Mouse (Mus musculus) MEL (cell line): Measurements from ENCODE around the gene Haghl. TPM values are rescaled to one million over a fixed set of nuclear protein-coding genes. Genes with fewer than 3 reads are reported as not detected.
"Not testable (repeated sequence)": the region's sequence is repeated elsewhere in the genome, so short reads cannot be mapped to it uniquely, and the experiment has no call there.

Source experiments
- DNase-seq: peaks from one replicate; pipeline ENCODE4 v3.0.0; 2011; ENCODE audit warnings: low read depth, low spot score
- H3K27ac ChIP-seq: 2 replicates; pipeline ENCODE4 v1.5.1; 2012; ENCODE audit warnings: low read depth, mild to moderate bottlenecking, control low read depth, low read length, moderate library complexity; ENCODE audit not compliant: control insufficient read depth
- H3K27me3 ChIP-seq, 2 experiments: fragments of 150-350 bp in 1 of 2; sonication (generic) in 1 of 2; 2 replicates each; pipeline ENCODE4 v1.6.1; 2012; ENCODE audit warnings: low read length in 2 of 2, mild to moderate bottlenecking in 2 of 2, improper control_type of control experiment in 1 of 2, moderate library complexity in 1 of 2; ENCODE audit not compliant: insufficient read depth in 2 of 2, control insufficient read depth in 1 of 2
- H3K36me3 ChIP-seq, 2 experiments: 2 replicates each; pipeline ENCODE4 v1.6.1; 2012 to 2014; ENCODE audit warnings: low read length in 2 of 2, improper control_type of control experiment in 1 of 2, inconsistent platforms in 1 of 2, mild to moderate bottlenecking in 1 of 2; ENCODE audit not compliant: insufficient read depth in 2 of 2, control insufficient read depth in 1 of 2
- H3K4me1 ChIP-seq, 2 experiments: fragments of 150-350 bp in 1 of 2; sonication (generic) in 1 of 2; 2 replicates each; pipeline ENCODE4 v1.6.1; 2012; ENCODE audit warnings: low read length in 2 of 2, improper control_type of control experiment in 1 of 2, mild to moderate bottlenecking in 1 of 2; ENCODE audit not compliant: insufficient read depth in 2 of 2, control insufficient read depth in 1 of 2
- H3K4me3 ChIP-seq, 2 experiments: fragments of 150-350 bp in 1 of 2; sonication (generic) in 1 of 2; 2 replicates each; pipeline ENCODE4 v1.5.1; 2012; ENCODE audit warnings: low read depth in 2 of 2, low read length in 2 of 2, mild to moderate bottlenecking in 2 of 2, moderate library complexity in 2 of 2, control low read depth in 1 of 2, improper control_type of control experiment in 1 of 2; ENCODE audit not compliant: control insufficient read depth in 1 of 2, insufficient read depth in 1 of 2
- H3K79me2 ChIP-seq: 2 replicates; pipeline ENCODE4 v1.6.1; 2012; ENCODE audit warnings: mild to moderate bottlenecking, low read length, moderate library complexity; ENCODE audit not compliant: control insufficient read depth, poor library complexity, insufficient read depth
- H3K9ac ChIP-seq: 2 replicates; pipeline ENCODE4 v1.6.1; 2012; ENCODE audit warnings: low read depth, mild to moderate bottlenecking, control low read depth, low read length, moderate library complexity; ENCODE audit not compliant: control insufficient read depth, poor library complexity, severe bottlenecking
- H3K9me3 ChIP-seq: fragments of 150-350 bp; sonication (generic); replicated peaks from 2 replicates; pipeline ENCODE4 v1.6.1; 2012; ENCODE audit warnings: mild to moderate bottlenecking, low read length, improper control_type of control experiment, moderate library complexity; ENCODE audit not compliant: insufficient read depth
- CHD1 ChIP-seq: IDR thresholded peaks from 2 replicates; pipeline ENCODE4 v1.6.1; 2012; ENCODE audit warnings: low read depth, mild to moderate bottlenecking, inconsistent platforms, low read length, improper control_type of control experiment
- E2F4 ChIP-seq: IDR thresholded peaks from 2 replicates; pipeline ENCODE4 v1.6.1; 2011; ENCODE audit warnings: low read depth, low read length, improper control_type of control experiment, borderline replicate concordance
- ELF1 ChIP-seq: IDR thresholded peaks from 2 replicates; pipeline ENCODE4 v1.6.1; 2014; ENCODE audit warnings: low read depth, mild to moderate bottlenecking, inconsistent platforms, low read length, improper control_type of control experiment, moderate library complexity
- GABPA ChIP-seq: IDR thresholded peaks from 2 replicates; pipeline ENCODE4 v1.6.1; 2012; ENCODE audit warnings: low read depth, mild to moderate bottlenecking, inconsistent platforms, low read length, improper control_type of control experiment, moderate library complexity
- GATA1 ChIP-seq: IDR thresholded peaks from 2 replicates; pipeline ENCODE4 v1.6.1; 2011; ENCODE audit warnings: low read depth, low read length, improper control_type of control experiment
- KAT2A ChIP-seq: conservative IDR thresholded peaks from 2 replicates; pipeline ENCODE4 v1.6.1; 2012; ENCODE audit warnings: low read depth, low read length, improper control_type of control experiment, inconsistent platforms
- MAX ChIP-seq: IDR thresholded peaks from 2 replicates; pipeline ENCODE4 v1.6.1; 2011; ENCODE audit warnings: low read length, improper control_type of control experiment
- MEF2A ChIP-seq: IDR thresholded peaks from 2 replicates; pipeline ENCODE4 v1.6.1; 2014; ENCODE audit warnings: low read depth, mild to moderate bottlenecking, inconsistent platforms, low read length, improper control_type of control experiment; ENCODE audit not compliant: poor library complexity, insufficient replicate concordance, severe bottlenecking; ENCODE audit errors: extremely low read depth
- MYC ChIP-seq: IDR thresholded peaks from 2 replicates; pipeline ENCODE4 v1.6.1; 2011; ENCODE audit warnings: low read depth, mild to moderate bottlenecking, low read length, improper control_type of control experiment, moderate library complexity
- NELFE ChIP-seq: IDR thresholded peaks from 2 replicates; pipeline ENCODE4 v1.6.1; 2011; ENCODE audit warnings: low read depth, low read length, improper control_type of control experiment
- POLR2AphosphoS2 ChIP-seq: IDR thresholded peaks from 2 replicates; pipeline ENCODE4 v1.6.1; 2011; ENCODE audit warnings: low read length, improper control_type of control experiment
- POLR2AphosphoS5 ChIP-seq: IDR thresholded peaks from 2 replicates; pipeline ENCODE4 v1.6.1; 2012; ENCODE audit warnings: low read depth, borderline replicate concordance, mild to moderate bottlenecking, inconsistent platforms, low read length, moderate library complexity, mixed read lengths
- RCOR1 ChIP-seq: IDR thresholded peaks from 2 replicates; pipeline ENCODE4 v1.6.1; 2012; ENCODE audit warnings: low read depth, mild to moderate bottlenecking, inconsistent platforms, low read length, improper control_type of control experiment
- TAL1 ChIP-seq: IDR thresholded peaks from 2 replicates; pipeline ENCODE4 v1.6.1; 2012; ENCODE audit warnings: mild to moderate bottlenecking, inconsistent platforms, low read length, moderate library complexity, mixed read lengths
- TBP ChIP-seq: IDR thresholded peaks from 2 replicates; pipeline ENCODE4 v1.8.0; 2011; ENCODE audit warnings: low read depth, low read length, improper control_type of control experiment
- USF1 ChIP-seq: IDR thresholded peaks from 2 replicates; pipeline ENCODE4 v1.6.1; 2014; ENCODE audit warnings: low read depth, mild to moderate bottlenecking, inconsistent platforms, low read length, improper control_type of control experiment, moderate library complexity
- USF2 ChIP-seq, 2 experiments: IDR thresholded peaks; 2 replicates each; pipeline ENCODE4 v1.6.1; 2011 to 2012; ENCODE audit warnings: improper control_type of control experiment in 2 of 2, low read length in 2 of 2, borderline replicate concordance in 1 of 2, inconsistent platforms in 1 of 2, low read depth in 1 of 2, mild to moderate bottlenecking in 1 of 2; ENCODE audit not compliant: insufficient read depth in 1 of 2
- ZC3H11A ChIP-seq: IDR thresholded peaks from 2 replicates; pipeline ENCODE4 v1.6.1; 2012; ENCODE audit warnings: low read depth, mild to moderate bottlenecking, inconsistent platforms, low read length, improper control_type of control experiment
- ZKSCAN1 ChIP-seq: IDR thresholded peaks from 2 replicates; pipeline ENCODE4 v1.6.1; 2012; ENCODE audit warnings: low read depth, mild to moderate bottlenecking, inconsistent platforms, low read length, improper control_type of control experiment, moderate library complexity
- ZMIZ1 ChIP-seq: IDR thresholded peaks from 2 replicates; pipeline ENCODE4 v1.6.1; 2012; ENCODE audit warnings: low read depth, mild to moderate bottlenecking, inconsistent platforms, low read length, improper control_type of control experiment, moderate library complexity
- polyA plus RNA-seq, 2 experiments: library from polyadenylated mRNA; stranded (reverse) in 1 of 2; unstranded in 1 of 2; fragments of >175 nt in 1 of 2; fragments of >200 nt in 1 of 2; gene quantifications; 2 replicates each; pipeline versions ENCODE4 v1.2.1 to v1.2.4; 2012; ENCODE audit warnings: low replicate concordance in 2 of 2, low read depth in 1 of 2; ENCODE audit not compliant: insufficient read length in 2 of 2, insufficient read depth in 1 of 2, missing spikeins in 1 of 2
- total RNA-seq: library from RNA; depleted of rRNA; stranded (reverse); fragments of 300-350 nt; gene quantifications from 2 replicates; pipeline ENCODE4 v1.2.3, GENCODE M21; 2012

The Haghl gene
- total and polyA plus RNA-seq, 3 experiments: 10.7 to 13.2 TPM; not detected in 1

- DNase-seq: no peak
- no peaks in the 10 kb centered on the region for H3K79me2 ChIP-seq
- no peaks in the 10 kb centered on the region for H3K4me1 ChIP-seq
- H3K36me3 ChIP-seq: no peaks in the 10 kb centered on the region
- peaks cover 4 to 5% of the 10 kb centered on the region in 2 experiments; a peak in 2 of 4 replicates for H3K27me3 ChIP-seq
- no peaks in the 10 kb centered on the region for H3K9me3 ChIP-seq
- H3K4me3 ChIP-seq: no peak overlapping the region
- no peak for TF ChIP-seq TAL1
- no peak for TF ChIP-seq POLR2AphosphoS5
- no peak for TF ChIP-seq E2F4
- TF ChIP-seq TBP: no peak
- no peak for TF ChIP-seq GATA1
- TF ChIP-seq USF2 (IDR thresholded peaks at IDR 0.05; ENCODE audit: borderline replicate concordance in 1 of 2, insufficient read depth in 1 of 2, low read depth in 1 of 2, low read length in 2 of 2): no peak
- TF ChIP-seq KAT2A: no peak
- TF ChIP-seq MYC: no peak
- no peak overlapping the region for H3K9ac ChIP-seq
- no peak overlapping the region for H3K27ac ChIP-seq
Observed at GRCm38 (mm10) chr17:25744311-25744710, 41.2 kb downstream of the Haghl start.

GRCm38 (mm10) chr17:25743831-25744230 lies 41.6 kb downstream of the Haghl start:
- H3K4me3 ChIP-seq: no peak overlapping the region
- no peaks in the 10 kb centered on the region for H3K4me1 ChIP-seq
- no peaks in the 10 kb centered on the region for H3K9me3 ChIP-seq
- no peaks in the 10 kb centered on the region for H3K36me3 ChIP-seq
- TF ChIP-seq USF1: no peak
- no peak for TF ChIP-seq NELFE
- TF ChIP-seq ELF1: no peak
- TF ChIP-seq RCOR1: no peak
- no peak for TF ChIP-seq GABPA
- TF ChIP-seq CHD1: no peak
- TF ChIP-seq USF2 (IDR thresholded peaks at IDR 0.05; ENCODE audit: borderline replicate concordance in 1 of 2, insufficient read depth in 1 of 2, low read depth in 1 of 2, low read length in 2 of 2): no peak
- no peak for TF ChIP-seq MEF2A
- no peak for TF ChIP-seq ZMIZ1
- TF ChIP-seq ZC3H11A: no peak
- no peak for TF ChIP-seq ZKSCAN1
- TF ChIP-seq TAL1: no peak
- no peak for TF ChIP-seq E2F4
- TF ChIP-seq POLR2AphosphoS2: no peak
- no peak for TF ChIP-seq MAX
- TF ChIP-seq, all 39 proteins: peak for 0
- DNase-seq: no peak
- Histone ChIP-seq H3K27me3 (peaks cover 4 to 5% of the 10 kb centered on the region in 2 experiments; a peak in 2 of 4 replicates), H3K9ac (no peak overlapping the region), H3K27ac (no peak overlapping the region), H3K79me2 (no peaks in the 10 kb centered on the region)

- H3K4me3 ChIP-seq, H3K27ac ChIP-seq, H3K4me1 ChIP-seq, H3K9ac ChIP-seq, DNase-seq, H3K27me3 ChIP-seq, H3K79me2 ChIP-seq, H3K9me3 ChIP-seq, H3K36me3 ChIP-seq: not testable (repeated sequence)
Observed at GRCm38 (mm10) chr17:25741471-25741870, 44.0 kb downstream of the Haghl start.
